Mouse (Mus musculus): ENCODE measurements at regions not wholly inside any gene's neighbourhood (a gene's known extent, or its start where the extent isn't known, plus 50 kb on each side); places are given as distances from the start of the nearest gene placed in this dataset.

GRCm38 (mm10) chr8:126757951-126758757 lies 164.4 kb upstream of the Irf2bp2 start:
- TF ChIP-seq POLR2A (IDR thresholded peaks at IDR 0.05; ENCODE audit: insufficient read depth, low read length) (no peak), CTCF (IDR thresholded peaks at IDR 0.05; ENCODE audit: low read depth, low read length) (no peak)
